Mouse (Mus musculus) kidney, embryonic 16.5 days (tissue): ENCODE measurements around the gene Igf2. TPM values are rescaled to one million over a fixed set of nuclear protein-coding genes. Genes with fewer than 3 reads are reported as not detected.

ENCODE experiments used
- ATAC-seq: fragments of 200-750 bp; cut with Nextera tagmentation; 2 replicates; pipeline ENCODE4 v1.8.0; 2017; ENCODE audit warnings: moderate TSS enrichment; ENCODE audit not compliant: low FRiP score, low TSS enrichment
- H3K27ac ChIP-seq: fragments of 300-500 bp; sonication (generic); 2 replicates; pipeline ENCODE4 v1.5.1; 2014; ENCODE audit warnings: low read length
- H3K27me3 ChIP-seq: fragments of 300-500 bp; sonication (generic); 2 replicates; pipeline ENCODE4 v1.6.1; 2014; ENCODE audit warnings: low read length, control low read depth, mixed read lengths; ENCODE audit not compliant: insufficient read depth
- H3K36me3 ChIP-seq: fragments of 300-500 bp; sonication (generic); 2 replicates; pipeline ENCODE4 v1.6.1; 2014; ENCODE audit warnings: low read length, control low read depth, mixed read lengths; ENCODE audit not compliant: insufficient read depth
- H3K4me1 ChIP-seq: fragments of 300-500 bp; sonication (generic); 2 replicates; pipeline ENCODE4 v1.6.1; 2014; ENCODE audit warnings: low read length, control low read depth, mixed read lengths; ENCODE audit not compliant: insufficient read depth
- H3K4me2 ChIP-seq: fragments of 300-500 bp; sonication (generic); replicated peaks from 2 replicates; pipeline ENCODE4 v1.6.1; 2014; ENCODE audit warnings: low read depth, low read length
- H3K4me3 ChIP-seq: fragments of 300-500 bp; sonication (generic); 2 replicates; pipeline ENCODE4 v1.5.1; 2014; ENCODE audit warnings: mild to moderate bottlenecking, low read length
- H3K9ac ChIP-seq: fragments of 300-500 bp; sonication (generic); replicated peaks from 2 replicates; pipeline ENCODE4 v1.6.1; 2014; ENCODE audit warnings: low read length
- H3K9me3 ChIP-seq: fragments of 300-500 bp; sonication (generic); 2 replicates; pipeline ENCODE4 v1.6.1; 2016; ENCODE audit warnings: low read length, control low read depth
- WGBS: fragments of 180-500 bp; shearing (Covaris S2); extraction: QIAGEN DNeasy Blood & Tissue Kit; methylation state at CpG from one replicate; pipeline ENCODE4 v1.1.7; 2014; 5-methylcytosine and 5-hydroxymethylcytosine counted together
- polyA plus RNA-seq: library from polyadenylated mRNA; unstranded; fragments of >200 nt; fragmentation: Nextera tagmentation; extraction: Ambion mirVana; gene quantifications from 2 replicates; pipeline ENCODE4 v1.2.1, GENCODE M21; 2015

Gene Igf2
- polyA plus RNA-seq, 1 experiment from 2014 or later, result 516 TPM

DNA sequence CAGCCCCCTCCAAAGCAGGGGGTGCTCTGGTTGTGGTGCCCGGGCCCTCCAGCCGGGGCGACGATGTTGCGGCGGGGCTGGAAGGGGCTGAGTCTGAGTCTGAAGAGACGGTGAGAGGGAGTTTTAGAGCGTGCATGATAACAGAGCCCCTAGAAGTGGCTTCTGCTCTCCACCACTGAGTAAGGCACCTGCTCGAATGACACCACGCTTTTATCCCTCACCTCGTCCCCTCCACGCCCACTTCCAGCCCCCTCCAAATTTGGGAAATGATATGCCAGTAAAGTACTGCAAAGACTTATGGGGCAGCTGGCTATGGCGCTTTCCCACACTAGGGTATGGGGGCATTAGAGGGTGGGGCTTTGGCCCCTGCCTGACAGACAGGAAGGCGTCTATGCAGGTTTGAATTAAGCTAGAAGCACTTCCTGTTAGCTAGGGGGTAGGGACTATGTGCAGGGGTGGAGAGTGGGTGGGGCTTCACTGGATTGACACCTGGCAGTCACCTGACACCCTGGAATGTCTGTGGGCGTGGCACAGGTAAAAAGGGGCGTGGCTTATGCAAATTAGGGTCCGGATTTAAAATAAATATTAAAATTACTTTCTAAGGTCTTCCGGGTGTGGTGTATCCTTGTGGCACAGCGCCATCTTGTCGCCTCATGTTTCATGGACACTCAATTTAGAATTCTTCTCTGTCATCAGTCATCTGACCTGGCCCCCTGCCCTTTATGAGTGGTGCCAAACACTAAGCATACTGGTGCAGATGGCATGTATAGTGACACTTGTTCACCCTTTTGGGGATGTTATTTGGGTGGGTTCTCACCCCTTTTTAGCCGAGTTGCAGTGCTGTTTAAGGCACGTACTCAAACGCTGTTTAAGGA is 3.4 kb upstream of the Igf2 start, which contains the start of gene Gm49394:
Gene Gm49394 (minus strand): TSS at position 192 of the 875 bp plus-strand sequence.
- H3K27ac ChIP-seq, result no peak within 1 kb of the TSS
- 0 out of 2 replicates have a peak, but pooled peaks cover 2% of the 10 kb centered on the region for H3K4me1 ChIP-seq
- no peak within 1 kb of the TSS for H3K4me2 ChIP-seq
- no peak within 1 kb of the TSS for H3K9ac ChIP-seq
- H3K9me3 ChIP-seq, result peaks cover 26% of the 10 kb centered on the region
- no peak for ATAC-seq
- H3K27me3 ChIP-seq, result peaks cover 19% of the 10 kb centered on the region
- 85% methylated on average over 23 of the region's 23 CpGs for WGBS
- peaks cover 19% of the 10 kb centered on the region; the same call in 1 of the 2 replicates for H3K36me3 ChIP-seq
- no peak within 1 kb of the TSS for H3K4me3 ChIP-seq

DNA sequence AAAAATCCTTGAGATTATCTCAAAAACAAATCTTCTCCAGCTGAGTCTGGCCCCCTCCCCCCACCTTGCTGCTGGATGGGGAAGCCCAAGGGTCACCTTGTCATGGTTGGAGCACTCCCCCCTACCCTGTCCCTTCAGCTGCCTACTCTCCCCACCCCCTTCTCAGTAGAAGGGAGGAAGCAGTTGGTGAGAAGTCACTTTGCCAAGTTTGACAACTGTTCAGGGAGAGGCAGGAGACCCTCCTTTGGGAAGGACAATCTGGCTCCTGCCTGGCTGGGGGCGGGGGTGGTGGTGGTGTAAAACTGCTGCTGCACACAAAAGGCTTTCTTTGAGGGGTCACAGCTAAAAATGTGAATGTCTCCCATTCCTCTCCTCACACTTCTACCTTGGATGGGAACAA is 1.7 kb upstream of the Igf2 start:
- H3K4me1 ChIP-seq, result peaks cover 12% of the 10 kb centered on the region; the same call in 1 of the 2 replicates
- peaks cover 26% of the 10 kb centered on the region for H3K9me3 ChIP-seq
- H3K36me3 ChIP-seq, result peaks cover 19% of the 10 kb centered on the region; the same call in 1 of the 2 replicates
- no peak overlapping the region for H3K4me2 ChIP-seq
- no peak overlapping the region for H3K9ac ChIP-seq
- ATAC-seq, result no peak
- no peak overlapping the region for H3K4me3 ChIP-seq
- no peak overlapping the region for H3K27ac ChIP-seq
- 93% methylated on average over 1 of the region's 1 CpGs for WGBS
- H3K27me3 ChIP-seq, result peaks cover 35% of the 10 kb centered on the region

DNA sequence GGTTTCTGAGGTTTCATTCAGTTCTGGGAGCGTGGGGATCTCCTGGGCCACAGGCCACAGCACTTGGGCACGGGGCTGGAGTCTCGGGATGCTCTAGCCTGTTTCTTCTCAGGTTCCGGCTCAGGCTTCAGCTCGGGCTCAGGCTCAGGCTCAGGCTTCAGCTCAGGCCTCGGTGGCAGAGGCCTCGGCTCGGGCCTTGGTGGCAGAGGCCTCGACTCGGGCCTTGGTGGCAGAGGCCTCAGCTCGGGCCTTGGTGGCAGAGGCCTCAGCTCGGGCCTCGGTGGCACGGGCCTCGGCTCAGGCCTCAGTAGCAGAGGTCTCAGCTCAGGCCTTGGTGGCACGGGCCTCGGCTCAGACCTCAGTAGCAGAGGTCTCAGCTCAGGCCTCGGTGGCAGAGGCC is 905 bp upstream of the Igf2 start:
- peaks cover 44% of the 10 kb centered on the region for H3K27me3 ChIP-seq
- H3K27ac ChIP-seq, result peak overlapping the region; percentile 35
- H3K4me3 ChIP-seq, result no peak overlapping the region
- H3K4me2 ChIP-seq, result no peak overlapping the region
- ATAC-seq, result no peak
- no peak overlapping the region for H3K9ac ChIP-seq
- WGBS, result 95% methylated on average over 18 of the region's 18 CpGs
- peaks cover 19% of the 10 kb centered on the region; the same call in 1 of the 2 replicates for H3K36me3 ChIP-seq
- peaks cover 14% of the 10 kb centered on the region; the same call in 1 of the 2 replicates for H3K4me1 ChIP-seq
- H3K9me3 ChIP-seq, result peaks cover 26% of the 10 kb centered on the region

DNA sequence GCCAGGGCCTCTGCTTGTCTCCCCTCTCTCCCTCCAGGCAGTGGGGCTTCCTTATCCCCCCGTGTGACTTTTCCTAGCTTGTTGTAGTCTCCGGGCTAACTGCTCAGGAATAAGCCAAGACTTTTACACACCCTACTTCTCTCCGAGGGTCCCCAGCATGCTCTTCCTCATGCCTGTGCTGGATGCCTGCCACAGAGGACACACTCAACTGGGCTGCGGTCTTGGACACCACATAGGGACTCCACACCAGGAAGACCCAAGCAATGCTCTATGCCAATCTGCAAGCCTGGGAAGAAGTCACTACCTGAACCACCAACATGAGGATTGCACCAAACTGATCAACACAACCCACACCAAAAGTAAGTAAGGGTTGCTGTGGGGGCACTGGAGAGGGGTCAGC is 507 bp downstream of the Igf2 start:
- Histone ChIP-seq H3K9me3 (peaks cover 24% of the 10 kb centered on the region), H3K27me3 (peaks cover 50% of the 10 kb centered on the region), H3K4me3 (peak overlapping the region; percentile 11), H3K27ac (peak overlapping the region; percentile 58), H3K36me3 (peaks cover 17% of the 10 kb centered on the region; the same call in 1 of the 2 replicates), H3K9ac (peak overlapping the region; percentile 2; the same call in 1 of the 2 replicates), H3K4me2 (0 out of 2 replicates have a peak overlapping the region, but pooled peaks have one; percentile 10), H3K4me1 (peaks cover 14% of the 10 kb centered on the region; the same call in 1 of the 2 replicates)
- WGBS, result 76% methylated on average over 4 of the region's 4 CpGs
- ATAC-seq, result no peak

DNA sequence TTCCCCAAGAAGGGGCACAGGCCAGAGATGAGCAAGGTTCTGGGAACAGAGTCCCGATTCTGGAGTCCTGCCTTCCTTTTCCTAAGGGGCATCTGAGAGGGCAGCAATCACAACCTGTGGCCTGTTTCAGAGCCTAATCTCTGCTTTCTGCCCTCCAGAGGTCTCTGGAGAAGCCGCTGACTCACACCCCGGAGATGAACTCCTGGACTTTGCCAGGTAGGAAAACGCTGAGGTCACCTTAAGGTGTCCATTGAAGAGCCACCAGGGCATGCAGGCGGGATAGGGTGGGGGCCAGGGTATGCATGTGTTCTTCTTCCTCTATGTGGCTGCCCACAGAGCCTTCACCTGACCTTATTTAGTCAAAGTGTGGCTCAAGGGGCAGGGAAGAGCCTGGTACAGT is 1.3 kb downstream of the Igf2 start:
- H3K9me3 ChIP-seq, result peaks cover 19% of the 10 kb centered on the region
- H3K4me1 ChIP-seq, result peaks cover 14% of the 10 kb centered on the region; the same call in 1 of the 2 replicates
- WGBS, result 39% methylated on average over 5 of the region's 5 CpGs
- no peak for ATAC-seq
- peaks cover 58% of the 10 kb centered on the region for H3K27me3 ChIP-seq
- no peak overlapping the region for H3K9ac ChIP-seq
- no peak overlapping the region for H3K4me3 ChIP-seq
- 0 out of 2 replicates have a peak, but pooled peaks cover 14% of the 10 kb centered on the region for H3K36me3 ChIP-seq
- H3K27ac ChIP-seq, result no peak overlapping the region
- H3K4me2 ChIP-seq, result 0 out of 2 replicates have a peak overlapping the region, but pooled peaks have one; percentile 69

DNA sequence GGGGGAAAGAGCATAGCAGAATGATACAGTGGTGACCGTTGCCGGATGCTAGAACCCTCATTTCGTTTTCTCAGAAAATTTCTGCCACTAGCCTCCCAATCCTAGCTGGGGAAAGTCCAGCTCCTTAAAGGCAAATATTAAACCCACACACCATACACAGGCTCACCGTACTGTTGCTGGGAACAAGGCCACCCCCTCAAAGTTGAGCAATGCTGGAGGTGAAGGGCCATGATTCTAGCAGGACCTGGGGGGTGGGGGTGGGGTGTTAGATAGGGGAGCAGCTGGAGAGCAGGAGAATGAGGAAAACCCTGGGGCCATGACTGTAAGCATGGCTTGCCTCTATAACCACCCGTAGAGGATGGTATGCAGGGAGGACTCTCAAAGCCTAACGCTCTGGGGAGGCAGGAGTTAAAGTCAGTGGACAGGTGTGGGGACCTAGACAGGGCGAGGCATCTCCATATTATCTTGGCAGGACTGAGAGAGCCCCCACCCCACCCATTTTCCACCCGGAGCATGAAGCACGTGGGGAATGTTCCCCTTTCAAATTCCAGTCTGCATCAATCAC is 2.1 kb downstream of the Igf2 start:
- peak overlapping the region; percentile 50 for H3K9ac ChIP-seq
- 0 out of 2 replicates have a peak, but pooled peaks cover 9% of the 10 kb centered on the region for H3K36me3 ChIP-seq
- H3K27me3 ChIP-seq, result peaks cover 66% of the 10 kb centered on the region
- no peak overlapping the region for H3K27ac ChIP-seq
- peak overlapping the region; percentile 69 for H3K4me2 ChIP-seq
- H3K4me3 ChIP-seq, result peak overlapping the region; percentile 51
- 10% methylated on average over 9 of the region's 9 CpGs for WGBS
- peaks cover 10% of the 10 kb centered on the region for H3K9me3 ChIP-seq
- no peak for ATAC-seq
- peaks cover 14% of the 10 kb centered on the region; the same call in 1 of the 2 replicates for H3K4me1 ChIP-seq

DNA sequence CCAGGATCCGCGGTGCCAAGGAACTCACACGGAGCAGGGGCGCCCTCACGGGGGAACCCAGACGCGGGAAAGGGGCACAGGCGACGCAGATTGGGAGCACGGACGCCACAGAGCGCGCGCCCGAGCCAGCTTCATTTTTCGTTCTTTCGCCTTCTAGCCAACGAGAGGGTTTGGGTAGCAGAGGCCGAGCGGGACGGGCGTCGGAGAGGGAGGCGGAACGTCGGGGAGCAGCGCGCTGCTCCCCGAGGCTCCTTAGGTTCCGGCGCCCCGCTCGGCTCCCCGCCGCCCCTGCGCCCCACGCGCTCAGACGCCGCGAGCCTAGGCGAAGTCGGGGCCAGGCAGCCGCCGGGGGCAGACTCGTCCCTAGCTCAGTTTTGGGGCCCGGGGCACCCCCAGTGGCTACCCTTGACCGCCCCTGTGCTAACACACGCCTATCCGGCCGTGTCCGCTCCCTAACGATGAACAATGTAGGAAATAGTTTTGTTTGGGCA is 2.6 kb downstream of the Igf2 start:
- 1% methylated on average over 53 of the region's 53 CpGs for WGBS
- ATAC-seq, result no peak
- H3K9ac ChIP-seq, result peak overlapping the region; percentile 50
- H3K36me3 ChIP-seq, result 0 out of 2 replicates have a peak, but pooled peaks cover 9% of the 10 kb centered on the region
- H3K4me2 ChIP-seq, result peak overlapping the region; percentile 69
- H3K9me3 ChIP-seq, result peaks cover 5% of the 10 kb centered on the region; the same call in 1 of the 2 replicates
- no peak overlapping the region for H3K27ac ChIP-seq
- H3K4me3 ChIP-seq, result peak overlapping the region; percentile 51
- H3K27me3 ChIP-seq, result peaks cover 72% of the 10 kb centered on the region
- H3K4me1 ChIP-seq, result peaks cover 19% of the 10 kb centered on the region; the same call in 1 of the 2 replicates

DNA sequence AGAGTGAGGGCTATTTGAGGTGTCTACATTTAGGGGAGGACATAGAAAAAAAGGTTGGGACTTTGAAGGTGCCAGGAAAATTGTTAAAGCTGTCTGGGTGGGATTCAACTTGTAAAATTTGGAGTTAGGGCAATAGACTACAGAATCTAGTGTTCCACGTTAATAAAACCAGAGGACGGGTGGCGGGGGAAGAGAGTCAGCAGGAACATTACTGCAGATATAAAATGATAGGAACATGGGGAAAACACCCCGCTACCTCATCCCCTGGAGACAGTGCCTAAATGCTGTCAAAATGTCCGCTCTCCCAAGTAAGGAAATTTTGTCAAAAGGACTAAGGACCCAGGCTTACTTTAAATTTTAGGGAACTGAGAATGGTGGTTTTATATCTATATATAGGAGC is 3.5 kb downstream of the Igf2 start:
- Histone ChIP-seq H3K4me1 (peaks cover 25% of the 10 kb centered on the region), H3K36me3 (0 out of 2 replicates have a peak, but pooled peaks cover 9% of the 10 kb centered on the region), H3K27me3 (peaks cover 79% of the 10 kb centered on the region), H3K4me3 (peak overlapping the region; percentile 51), H3K9me3 (no peaks in the 10 kb centered on the region), H3K4me2 (peak overlapping the region; percentile 69), H3K27ac (no peak overlapping the region), H3K9ac (peak overlapping the region; percentile 46; the same call in 1 of the 2 replicates)
- WGBS, result 34% methylated on average over 5 of the region's 5 CpGs
- no peak for ATAC-seq

DNA sequence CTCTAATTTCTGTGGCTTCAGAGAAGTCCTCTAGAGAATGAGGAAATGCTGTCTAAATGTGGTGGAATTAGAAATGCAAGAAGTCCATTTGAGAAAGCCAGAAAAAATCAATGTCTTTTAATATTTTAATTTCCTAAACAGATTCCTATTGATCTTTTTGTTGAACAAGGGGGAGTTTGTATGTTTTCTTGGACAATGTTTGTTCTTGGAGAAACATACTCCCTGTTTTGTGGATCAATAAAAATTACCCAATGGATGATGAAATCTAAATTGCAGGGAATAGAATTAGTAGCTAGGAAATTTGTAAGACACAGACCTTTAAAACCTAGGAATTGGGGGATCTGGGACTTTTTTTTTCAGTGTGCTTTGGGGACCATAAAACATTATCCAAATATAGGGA is 4.8 kb downstream of the Igf2 start:
- peaks cover 91% of the 10 kb centered on the region for H3K27me3 ChIP-seq
- 0 out of 2 replicates have a peak, but pooled peaks cover 2% of the 10 kb centered on the region for H3K36me3 ChIP-seq
- H3K4me3 ChIP-seq, result peak overlapping the region; percentile 63
- no peak overlapping the region for H3K27ac ChIP-seq
- H3K4me2 ChIP-seq, result peak overlapping the region; percentile 75
- H3K9me3 ChIP-seq, result no peaks in the 10 kb centered on the region
- H3K9ac ChIP-seq, result peak overlapping the region; percentile 24; the same call in 1 of the 2 replicates
- no peak for ATAC-seq
- peaks cover 28% of the 10 kb centered on the region for H3K4me1 ChIP-seq
